Mouse (Mus musculus): Measurements from ENCODE around the gene Wwox.

GRCm38 (mm10) chr8:114681136-114681535, 241.7 kb downstream of the Wwox start:
- TF ChIP-seq POLR2A (IDR thresholded peaks at IDR 0.05; ENCODE audit: borderline replicate concordance, low read depth, low read length) = no peak
- TF ChIP-seq CTCF (IDR thresholded peaks at IDR 0.05; ENCODE audit: low read depth, low read length) = no peak
